Mouse (Mus musculus) liver, adult 2 months (tissue): ENCODE measurements around the gene Nrxn3. TPM values are rescaled to one million over a fixed set of nuclear protein-coding genes. Genes with fewer than 3 reads are reported as not detected.
A peak's percentile ranks its signal among the peaks of the same experiment; 100 is the strongest.

Source experiments
- DNase-seq: peaks from one replicate; pipeline ENCODE4 v3.0.0-alpha.2; 2011; ENCODE audit warnings: low read depth, low spot score; ENCODE audit errors: extremely low read depth
- H3K27ac ChIP-seq: fragments of 200-500 bp; replicated peaks from 2 replicates; pipeline ENCODE4 v1.5.1; 2012; ENCODE audit warnings: low read depth, mild to moderate bottlenecking, control low read depth, inconsistent platforms, low read length; ENCODE audit not compliant: insufficient read depth
- H3K27me3 ChIP-seq: fragments of 200-500 bp; 2 replicates; pipeline ENCODE4 v1.6.1; 2012; ENCODE audit warnings: mild to moderate bottlenecking, moderate library complexity, low read length, inconsistent platforms; ENCODE audit not compliant: control insufficient read depth, insufficient read depth
- H3K36me3 ChIP-seq: fragments of 200-500 bp; 2 replicates; pipeline ENCODE4 v1.6.1; 2012; ENCODE audit warnings: low read length, inconsistent platforms; ENCODE audit not compliant: control insufficient read depth, insufficient read depth
- H3K4me1 ChIP-seq: fragments of 200-500 bp; 2 replicates; pipeline ENCODE4 v1.6.1; 2011; ENCODE audit warnings: low read length; ENCODE audit not compliant: control insufficient read depth, insufficient read depth
- H3K4me3 ChIP-seq: fragments of 200-500 bp; 2 replicates; pipeline ENCODE4 v1.5.1; 2011; ENCODE audit warnings: low read depth, mild to moderate bottlenecking, control low read depth, low read length, moderate library complexity; ENCODE audit not compliant: insufficient read depth
- H3K79me2 ChIP-seq: fragments of 200-500 bp; 2 replicates; pipeline ENCODE4 v1.6.1; 2012; ENCODE audit warnings: inconsistent platforms, mild to moderate bottlenecking, low read length, moderate library complexity; ENCODE audit not compliant: control insufficient read depth, insufficient read depth
- H3K9ac ChIP-seq: fragments of 200-500 bp; 2 replicates; pipeline ENCODE4 v1.6.1; 2012; ENCODE audit warnings: low read depth, mild to moderate bottlenecking, control low read depth, inconsistent platforms, low read length
- CTCF ChIP-seq: fragments of 200-500 bp; IDR thresholded peaks from 2 replicates; pipeline ENCODE4 v1.5.1; 2011; ENCODE audit warnings: low read depth, low read length, control low read depth
- POLR2A ChIP-seq: fragments of 200-500 bp; IDR thresholded peaks from 2 replicates; pipeline ENCODE4 v1.6.1; 2011; ENCODE audit warnings: low read length, control low read depth; ENCODE audit not compliant: insufficient read depth; ENCODE audit errors: extremely low read depth
- WGBS: fragments of 180-500 bp; shearing (Covaris S2); methylation state at CpG from one replicate; pipeline ENCODE4 v1.1.7; 2018; 5-methylcytosine and 5-hydroxymethylcytosine counted together
- polyA plus RNA-seq: library from polyadenylated mRNA; depleted of rRNA; stranded (reverse); fragments of >200 nt; gene quantifications from 2 replicates; pipeline ENCODE4 v1.2.3, GENCODE M21; 2012
- total RNA-seq: library from RNA; depleted of rRNA; stranded (reverse); fragments of >200 nt; gene quantifications from 2 replicates; pipeline ENCODE4 v1.2.3, GENCODE M21; 2014

Nrxn3 gene
- total and polyA plus RNA-seq, 2 experiments = 0.18 to 0.31 TPM

- Histone ChIP-seq H3K4me1 (no peaks in the 10 kb centered on the region), H3K36me3 (no peaks in the 10 kb centered on the region), H3K4me3 (no peak overlapping the region), H3K27ac (no peak overlapping the region), H3K9ac (no peak overlapping the region), H3K79me2 (no peaks in the 10 kb centered on the region), H3K27me3 (no peaks in the 10 kb centered on the region)
- DNase-seq = no peak
- WGBS = 82% methylated on average over 3 of the region's 3 CpGs
- TF ChIP-seq CTCF (no peak), POLR2A (no peak)
Measured at GRCm38 (mm10) chr12:89284412-89284811, 561.7 kb downstream of the Nrxn3 start.

GRCm38 (mm10) chr12:89287037-89287436 lies 564.4 kb downstream of the Nrxn3 start:
- Histone ChIP-seq H3K79me2 (no peaks in the 10 kb centered on the region), H3K4me1 (no peaks in the 10 kb centered on the region), H3K4me3 (no peak overlapping the region), H3K9ac (no peak overlapping the region), H3K27me3 (no peaks in the 10 kb centered on the region), H3K36me3 (no peaks in the 10 kb centered on the region), H3K27ac (no peak overlapping the region)
- WGBS = 71% methylated on average over 4 of the region's 4 CpGs
- TF ChIP-seq POLR2A (no peak), CTCF (no peak)
- no peak for DNase-seq

GRCm38 (mm10) chr12:89289589-89290274 lies 567.1 kb downstream of the Nrxn3 start:
- H3K27ac ChIP-seq = no peak overlapping the region
- DNase-seq = no peak

GRCm38 (mm10) chr12:89290736-89291574 lies 568.3 kb downstream of the Nrxn3 start:
- H3K36me3 ChIP-seq = no peaks in the 10 kb centered on the region
- WGBS = 47% methylated on average over 4 of the region's 4 CpGs
- H3K4me1 ChIP-seq = no peaks in the 10 kb centered on the region
- no peaks in the 10 kb centered on the region for H3K27me3 ChIP-seq
- H3K79me2 ChIP-seq = no peaks in the 10 kb centered on the region
- H3K27ac ChIP-seq = no peak overlapping the region
- no peak overlapping the region for H3K4me3 ChIP-seq
- DNase-seq = peak; percentile 3
- TF ChIP-seq POLR2A (no peak), CTCF (no peak)
- no peak overlapping the region for H3K9ac ChIP-seq

More at GRCm38 (mm10) chr12:89289589-89290274, 567.1 kb downstream of the Nrxn3 start:
- Histone ChIP-seq H3K79me2 (no peaks in the 10 kb centered on the region), H3K36me3 (no peaks in the 10 kb centered on the region), H3K4me3 (no peak overlapping the region), H3K4me1 (no peaks in the 10 kb centered on the region), H3K27me3 (no peaks in the 10 kb centered on the region), H3K9ac (no peak overlapping the region)
- WGBS = 57% methylated on average over 4 of the region's 4 CpGs
- TF ChIP-seq POLR2A (no peak), CTCF (no peak)

- no peaks in the 10 kb centered on the region for H3K27me3 ChIP-seq
- DNase-seq = peak; percentile 43
- H3K36me3 ChIP-seq = no peaks in the 10 kb centered on the region
- TF ChIP-seq POLR2A (no peak), CTCF (peak; percentile 19)
- WGBS = 26% methylated on average over 4 of the region's 4 CpGs
- no peak overlapping the region for H3K9ac ChIP-seq
- no peak overlapping the region for H3K27ac ChIP-seq
- no peaks in the 10 kb centered on the region for H3K79me2 ChIP-seq
- H3K4me1 ChIP-seq = no peaks in the 10 kb centered on the region
- H3K4me3 ChIP-seq = no peak overlapping the region
Measured at GRCm38 (mm10) chr12:89302011-89302410, 579.3 kb downstream of the Nrxn3 start.
